Comparison of ENCODE assay signal across 8 mouse cellular contexts in the genomic region with DNA sequence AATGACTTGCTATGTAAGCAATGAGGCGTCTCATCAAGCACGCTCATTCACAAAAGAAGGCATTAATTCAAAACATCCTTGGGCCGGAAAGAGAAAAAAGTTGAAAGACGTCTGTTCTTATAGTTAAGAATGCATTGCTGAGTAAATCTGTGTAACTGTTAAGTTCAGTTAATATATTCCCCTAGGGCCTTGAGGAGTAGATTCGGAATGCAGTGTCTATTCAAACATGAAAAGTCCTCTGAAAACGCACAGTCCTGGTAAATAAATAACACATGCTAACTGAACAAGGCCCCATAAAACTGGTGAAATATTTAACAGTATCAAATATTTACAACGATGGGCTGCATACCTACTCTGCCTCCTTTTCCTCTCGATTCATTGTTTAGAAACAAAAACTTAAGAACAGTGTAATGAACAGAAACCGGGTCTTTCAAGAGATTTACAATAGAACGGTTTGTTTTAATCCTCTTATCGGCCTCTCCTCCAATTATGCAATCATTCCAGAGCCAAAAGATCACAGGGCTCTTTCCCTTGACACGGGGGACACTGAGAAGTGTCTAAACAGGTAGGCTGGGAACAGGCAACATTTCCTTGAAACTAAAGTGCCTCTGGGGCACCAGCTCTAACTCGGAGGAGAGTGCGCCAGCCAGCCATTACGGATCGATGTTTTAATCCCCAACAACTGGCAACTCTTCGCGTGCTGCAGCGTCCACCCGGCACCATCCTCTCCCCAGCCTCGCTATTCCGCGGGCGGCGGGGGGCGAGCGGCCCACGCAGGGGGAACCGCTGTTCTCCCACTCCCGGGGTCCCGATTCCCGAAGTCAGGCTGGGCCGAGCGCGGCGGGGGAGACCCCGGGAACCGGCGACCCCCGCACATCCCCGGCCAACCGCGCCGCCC. TPM values are rescaled to one million over a fixed set of nuclear protein-coding genes. Genes with fewer than 3 reads are reported as not detected.
A peak's percentile ranks its signal among the peaks of the same experiment; 100 is the strongest.
DNase-seq lines count a peak whose midpoint lies in the region; ATAC-seq and TF ChIP-seq lines count a peak whose summit lies in the region.

No protein-coding gene starts in this region.

- H3K4me1 ChIP-seq in heart, adult 2 months (ENCODE audit: control insufficient read depth, insufficient read depth, low read length), result peaks cover 2% of the 10 kb centered on the region; the same call in 1 of the 2 replicates
- H3K4me1 ChIP-seq in hindbrain, embryonic 11.5 days (replicated peaks; ENCODE audit: control insufficient read depth, insufficient read depth, low read length), result no peaks in the 10 kb centered on the region
- H3K4me1 ChIP-seq in limb, embryonic 12.5 days (replicated peaks), result peaks cover 40% of the 10 kb centered on the region
- peaks cover 17% of the 10 kb centered on the region for H3K4me1 ChIP-seq in midbrain, embryonic 16.5 days (ENCODE audit: control insufficient read depth, insufficient read depth, low read length)

- peak overlapping the region; percentile 77 for H3K4me2 ChIP-seq in hindbrain, embryonic 11.5 days (replicated peaks; ENCODE audit: low read depth, low read length)
- H3K4me2 ChIP-seq in limb, embryonic 12.5 days, result peak overlapping the region; percentile 75
- H3K4me2 ChIP-seq in midbrain, embryonic 16.5 days (ENCODE audit: low read length), result peak overlapping the region; percentile 88

- 0 out of 2 replicates have a peak, but pooled peaks cover 3% of the 10 kb centered on the region for H3K36me3 ChIP-seq in heart, adult 2 months (ENCODE audit: control insufficient read depth, insufficient read depth, low read length)
- no peaks in the 10 kb centered on the region for H3K36me3 ChIP-seq in hindbrain, embryonic 11.5 days (ENCODE audit: control insufficient read depth, insufficient read depth, low read length)
- no peaks in the 10 kb centered on the region for H3K36me3 ChIP-seq in limb, embryonic 12.5 days
- no peaks in the 10 kb centered on the region for H3K36me3 ChIP-seq in midbrain, embryonic 16.5 days (ENCODE audit: control insufficient read depth, insufficient read depth, low read length)

- ATAC-seq in hindbrain, embryonic 11.5 days (ENCODE audit: low FRiP score), result peak; percentile 49
- peak; percentile 7; the same call in 1 of the 2 replicates for ATAC-seq in limb, embryonic 12.5 days (ENCODE audit: insufficient number of reproducible peaks, insufficient read depth, low FRiP score, low TSS enrichment, low read depth)
- peak; percentile 52 for ATAC-seq in midbrain, embryonic 16.5 days

- H3K4me3 ChIP-seq in heart, adult 2 months, result peak overlapping the region; percentile 65
- peak overlapping the region; percentile 87 for H3K4me3 ChIP-seq in hindbrain, embryonic 11.5 days (ENCODE audit: low read depth, low read length)
- H3K4me3 ChIP-seq in limb, embryonic 12.5 days (replicated peaks), result peak overlapping the region; percentile 89
- H3K4me3 ChIP-seq in midbrain, embryonic 16.5 days (ENCODE audit: low read depth, low read length), result peak overlapping the region; percentile 87

- 5% methylated on average over 44 of the region's 44 CpGs for WGBS in heart, adult 2 months
- WGBS in hindbrain, embryonic 11.5 days, result under 1% methylated on average over 44 of the region's 44 CpGs
- 1% methylated on average over 44 of the region's 44 CpGs for WGBS in limb, embryonic 12.5 days
- under 1% methylated on average over 43 of the region's 44 CpGs for WGBS in midbrain, embryonic 16.5 days

- peaks cover 2% of the 10 kb centered on the region for H3K79me2 ChIP-seq in heart, adult 2 months (replicated peaks; ENCODE audit: control insufficient read depth, insufficient read depth, low read length)

- H3K27me3 ChIP-seq in heart, adult 2 months (ENCODE audit: control insufficient read depth, insufficient read depth, low read length), result no peaks in the 10 kb centered on the region; the same call in 1 of the 2 replicates
- no peaks in the 10 kb centered on the region for H3K27me3 ChIP-seq in hindbrain, embryonic 11.5 days (ENCODE audit: control insufficient read depth, insufficient read depth, low read length)
- H3K27me3 ChIP-seq in limb, embryonic 12.5 days, result no peaks in the 10 kb centered on the region
- no peaks in the 10 kb centered on the region for H3K27me3 ChIP-seq in midbrain, embryonic 16.5 days (ENCODE audit: control insufficient read depth, insufficient read depth, low read depth, low read length)

- no peaks in the 10 kb centered on the region for H3K9me3 ChIP-seq in hindbrain, embryonic 11.5 days (ENCODE audit: control insufficient read depth, low read length)
- 0 out of 2 replicates have a peak, but pooled peaks cover 5% of the 10 kb centered on the region for H3K9me3 ChIP-seq in limb, embryonic 12.5 days
- no peaks in the 10 kb centered on the region for H3K9me3 ChIP-seq in midbrain, embryonic 16.5 days (replicated peaks; ENCODE audit: control insufficient read depth, low read length, poor library complexity, severe bottlenecking)

- intact Hi-C loops in heart, adult 2 months (cut with DNase I), result loop anchor here (5.0 to 10.0 kb wide), 4 partner anchors 83 to 365 kb away; partner anchors contain the start of genes Cnot2 and Frs2
- intact Hi-C loops in heart, postnatal 25 days (cut with DNase I), result loop anchor here (5.0 to 10.0 kb wide), 3 partner anchors 83 to 275 kb away; partner anchors contain the start of genes Frs2 and Yeats4

- H3K27ac ChIP-seq in heart, adult 2 months, result peak overlapping the region; percentile 75
- H3K27ac ChIP-seq in hindbrain, embryonic 11.5 days (ENCODE audit: low read depth, low read length), result peak overlapping the region; percentile 86
- peak overlapping the region; percentile 86 for H3K27ac ChIP-seq in limb, embryonic 12.5 days
- peak overlapping the region; percentile 88 for H3K27ac ChIP-seq in midbrain, embryonic 16.5 days (ENCODE audit: low read length)

- TF ChIP-seq CTCF in heart, adult 2 months (IDR thresholded peaks at IDR 0.05), result no peak

- H3K9ac ChIP-seq in heart, adult 2 months (ENCODE audit: low read depth, low read length), result peak overlapping the region; percentile 96
- H3K9ac ChIP-seq in hindbrain, embryonic 11.5 days (ENCODE audit: low read depth, low read length), result peak overlapping the region; percentile 82
- peak overlapping the region; percentile 86 for H3K9ac ChIP-seq in limb, embryonic 12.5 days (replicated peaks)
- H3K9ac ChIP-seq in midbrain, embryonic 16.5 days (ENCODE audit: low read depth, low read length), result peak overlapping the region; percentile 81

- no peak for TF ChIP-seq EP300 in heart, adult 2 months (IDR thresholded peaks at IDR 0.05; ENCODE audit: insufficient read depth, low read depth, low read length)

- peak in 1 of 2 experiments; percentile 65 for DNase-seq in heart, adult 2 months
- DNase-seq in heart, postnatal 25 days (ENCODE audit: low spot score), result no peak
- DNase-seq in R1 (ENCODE audit: low read depth, low spot score), result peak; percentile 71
- peak; percentile 61 for DNase-seq in embryo, embryonic 10.5 days (ENCODE audit: low spot score)
- DNase-seq in hindbrain, embryonic 11.5 days (ENCODE audit: low spot score), result peak; percentile 61
- peak; percentile 38 for DNase-seq in testis, postnatal 14 days (ENCODE audit: low spot score)

- TF ChIP-seq POLR2A in heart, adult 2 months (IDR thresholded peaks at IDR 0.05; ENCODE audit: insufficient read depth, low read depth, low read length), result no peak

RNA-seq across cellular contexts. Expression of gene Rab3ip, which starts 1.2 kb away (rescaled TPM):
- total RNA-seq in heart, adult 2 months (2021), result 100 to 1,000 TPM in 1 of 2 experiments, 10 to 100 TPM in 1; 80.3 to 100 TPM
- polyA plus RNA-seq in heart, adult 2 months (2012; rRNA removed), result 168 and 181 TPM in 2 replicates
- 10 to 100 TPM; 85.5 to 87.9 TPM for total RNA-seq in heart, postnatal 25 days (2021)
- polyA plus RNA-seq in hindbrain, embryonic 11.5 days (2014; fragmentation: Nextera tagmentation; extraction: Ambion mirVana), result 43.7 and 48.9 TPM in 2 replicates
- polyA plus RNA-seq in limb, embryonic 12.5 days (2016; fragmentation: Nextera tagmentation; extraction: Ambion mirVana), result 41.9 and 44.4 TPM in 2 replicates
- polyA plus RNA-seq in midbrain, embryonic 16.5 days (2015; fragmentation: Nextera tagmentation; extraction: Ambion mirVana), result 40.4 and 45.1 TPM in 2 replicates

RNA-seq across cellular contexts. Expression of gene Gm10271, which starts 23.0 kb away (rescaled TPM):
- not detected for total RNA-seq in heart, adult 2 months (2021)
- polyA plus RNA-seq in heart, adult 2 months (2012; rRNA removed), result not detected in 2 replicates
- total RNA-seq in heart, postnatal 25 days (2021), result not detected
- polyA plus RNA-seq in hindbrain, embryonic 11.5 days (2014; fragmentation: Nextera tagmentation; extraction: Ambion mirVana), result not detected in 2 replicates
- polyA plus RNA-seq in limb, embryonic 12.5 days (2016; fragmentation: Nextera tagmentation; extraction: Ambion mirVana), result not detected in 2 replicates
- polyA plus RNA-seq in midbrain, embryonic 16.5 days (2015; fragmentation: Nextera tagmentation; extraction: Ambion mirVana), result not detected in 2 replicates

RNA-seq across cellular contexts. Expression of gene Best3, which starts 36.8 kb away (rescaled TPM):
- 1 to 10 TPM; 5.8 to 5.9 TPM for total RNA-seq in heart, adult 2 months (2021)
- polyA plus RNA-seq in heart, adult 2 months (2012; rRNA removed), result 3.2 and 6.7 TPM in 2 replicates
- total RNA-seq in heart, postnatal 25 days (2021), result 1 to 10 TPM; 3.2 to 3.4 TPM
- 0.08 and 0.20 TPM in 2 replicates for polyA plus RNA-seq in hindbrain, embryonic 11.5 days (2014; fragmentation: Nextera tagmentation; extraction: Ambion mirVana)
- 0.35 and 0.48 TPM in 2 replicates for polyA plus RNA-seq in limb, embryonic 12.5 days (2016; fragmentation: Nextera tagmentation; extraction: Ambion mirVana)
- polyA plus RNA-seq in midbrain, embryonic 16.5 days (2015; fragmentation: Nextera tagmentation; extraction: Ambion mirVana), result 0.10 and 0.13 TPM in 2 replicates

RNA-seq across cellular contexts. Expression of gene Myrfl, which starts 52.6 kb away (rescaled TPM):
- 1 to 10 TPM; 1.4 to 1.6 TPM for total RNA-seq in heart, adult 2 months (2021)
- polyA plus RNA-seq in heart, adult 2 months (2012; rRNA removed), result 0.31 and 0.76 TPM in 2 replicates
- total RNA-seq in heart, postnatal 25 days (2021), result 1 to 10 TPM in 1 of 2 experiments, under 1 TPM in 1; 0.81 to 1.1 TPM
- polyA plus RNA-seq in hindbrain, embryonic 11.5 days (2014; fragmentation: Nextera tagmentation; extraction: Ambion mirVana), result 0.17 and 0.20 TPM in 2 replicates
- 0.09 and 0.10 TPM in 2 replicates for polyA plus RNA-seq in limb, embryonic 12.5 days (2016; fragmentation: Nextera tagmentation; extraction: Ambion mirVana)
- polyA plus RNA-seq in midbrain, embryonic 16.5 days (2015; fragmentation: Nextera tagmentation; extraction: Ambion mirVana), result 0.08 and 0.15 TPM in 2 replicates
